Mouse (Mus musculus) embryonic fibroblast, embryonic 13.5 days (primary cell): ENCODE measurements around the gene Tbc1d14.

Experiments used
- CTCF ChIP-seq: IDR thresholded peaks from 2 replicates; pipeline ENCODE4 v1.5.1; 2011; ENCODE audit warnings: mild to moderate bottlenecking, control low read depth, low read length, moderate library complexity, borderline replicate concordance; ENCODE audit not compliant: insufficient read depth
- POLR2A ChIP-seq: IDR thresholded peaks from 2 replicates; pipeline ENCODE4 v1.6.1; 2011; ENCODE audit warnings: low read depth, mild to moderate bottlenecking, control low read depth, low read length, moderate library complexity

DNA sequence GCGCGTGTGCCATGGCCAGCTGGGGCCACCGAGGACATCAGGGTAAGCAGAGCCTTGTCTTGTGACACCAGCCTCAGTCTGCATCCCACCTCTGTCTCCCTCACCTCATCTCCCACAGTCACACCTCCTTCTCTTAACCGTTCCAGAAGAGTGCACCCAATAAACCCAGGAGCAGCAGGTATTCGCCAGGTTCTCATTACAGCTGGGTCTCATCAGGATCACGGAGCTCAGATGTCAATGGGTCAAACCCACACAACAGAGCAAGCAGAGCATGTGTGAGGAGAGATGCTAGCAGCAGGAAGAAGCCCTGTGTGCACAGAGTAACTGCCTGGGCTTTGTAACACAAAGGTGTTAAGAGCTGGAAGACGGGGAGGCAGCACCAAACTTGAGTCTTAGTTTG, 13.1 kb downstream of the Tbc1d14 start:
- no peak for TF ChIP-seq CTCF
- no peak for TF ChIP-seq POLR2A
